Mouse (Mus musculus) olfactory bulb, adult 2 months (tissue): Measurements from ENCODE around the gene Tmem59. TPM values are rescaled to one million over a fixed set of nuclear protein-coding genes. Genes with fewer than 3 reads are reported as not detected.

Experiments used
- H3K27ac ChIP-seq: fragments of 200-500 bp; 2 replicates; pipeline ENCODE4 v1.5.1; 2012; ENCODE audit warnings: low read depth, low read length; ENCODE audit not compliant: insufficient read depth
- H3K4me1 ChIP-seq: fragments of 200-500 bp; 2 replicates; pipeline ENCODE4 v1.6.1; 2012; ENCODE audit warnings: low read length; ENCODE audit not compliant: control insufficient read depth, insufficient read depth
- H3K4me3 ChIP-seq: fragments of 200-500 bp; 2 replicates; pipeline ENCODE4 v1.5.1; 2012; ENCODE audit warnings: mild to moderate bottlenecking, low read depth, low read length, moderate library complexity; ENCODE audit not compliant: insufficient read depth
- CTCF ChIP-seq: fragments of 200-500 bp; IDR thresholded peaks from 2 replicates; pipeline ENCODE4 v1.5.1; 2012; ENCODE audit warnings: low read depth, mild to moderate bottlenecking, low read length, moderate library complexity; ENCODE audit not compliant: insufficient read depth
- POLR2A ChIP-seq: fragments of 200-500 bp; IDR thresholded peaks from 2 replicates; pipeline ENCODE4 v1.6.1; 2012; ENCODE audit warnings: mild to moderate bottlenecking, low read depth, low read length, moderate library complexity; ENCODE audit not compliant: insufficient read depth
- WGBS: fragments of 180-500 bp; shearing (Covaris S2); methylation state at CpG from one replicate; pipeline ENCODE4 v1.1.7; 2018; 5-methylcytosine and 5-hydroxymethylcytosine counted together
- polyA plus RNA-seq: library from polyadenylated mRNA; stranded (reverse); fragments of >200 nt; gene quantifications from 2 replicates; pipeline ENCODE4 v1.2.4, GENCODE M21; 2012; ENCODE audit warnings: low replicate concordance; ENCODE audit not compliant: missing spikeins, insufficient read depth, insufficient read length

Tmem59 gene
- polyA plus RNA-seq, 1 experiment = not detected

DNA sequence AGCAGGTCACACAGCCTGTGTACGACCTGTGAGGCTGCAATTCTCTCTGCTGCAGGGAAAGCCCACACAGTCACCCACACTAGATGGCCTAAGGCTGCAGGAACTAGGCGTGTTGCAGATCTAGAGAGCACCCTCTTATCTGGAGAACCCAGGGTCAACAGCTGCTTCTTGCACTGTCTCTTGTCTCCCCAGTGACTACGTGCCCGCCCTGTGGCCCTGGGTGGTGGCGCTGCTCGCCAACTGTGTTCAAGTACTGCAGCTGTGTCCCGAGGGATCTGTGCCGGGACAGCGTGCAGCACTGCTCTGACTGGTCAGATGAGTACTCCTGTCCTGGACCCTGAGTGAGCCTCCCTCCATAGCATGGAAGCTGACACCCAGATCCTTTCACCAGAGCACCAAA lies 39.4 kb downstream of the Tmem59 start:
- WGBS = 89% methylated on average over 9 of the region's 9 CpGs

GRCm38 (mm10) chr4:107221524-107221923 lies 43.3 kb downstream of the Tmem59 start:
- Histone ChIP-seq H3K4me3 (no peak overlapping the region), H3K4me1 (0 out of 2 replicates have a peak, but pooled peaks cover 2% of the 10 kb centered on the region), H3K27ac (no peak overlapping the region)
- TF ChIP-seq POLR2A (no peak), CTCF (no peak)
- 83% methylated on average over 5 of the region's 5 CpGs for WGBS

More for the DNA sequence above, 39.4 kb downstream of the Tmem59 start:
- no peak for TF ChIP-seq CTCF
- TF ChIP-seq POLR2A = no peak
- Histone ChIP-seq H3K27ac (no peak overlapping the region), H3K4me1 (no peaks in the 10 kb centered on the region), H3K4me3 (no peak overlapping the region)

DNA sequence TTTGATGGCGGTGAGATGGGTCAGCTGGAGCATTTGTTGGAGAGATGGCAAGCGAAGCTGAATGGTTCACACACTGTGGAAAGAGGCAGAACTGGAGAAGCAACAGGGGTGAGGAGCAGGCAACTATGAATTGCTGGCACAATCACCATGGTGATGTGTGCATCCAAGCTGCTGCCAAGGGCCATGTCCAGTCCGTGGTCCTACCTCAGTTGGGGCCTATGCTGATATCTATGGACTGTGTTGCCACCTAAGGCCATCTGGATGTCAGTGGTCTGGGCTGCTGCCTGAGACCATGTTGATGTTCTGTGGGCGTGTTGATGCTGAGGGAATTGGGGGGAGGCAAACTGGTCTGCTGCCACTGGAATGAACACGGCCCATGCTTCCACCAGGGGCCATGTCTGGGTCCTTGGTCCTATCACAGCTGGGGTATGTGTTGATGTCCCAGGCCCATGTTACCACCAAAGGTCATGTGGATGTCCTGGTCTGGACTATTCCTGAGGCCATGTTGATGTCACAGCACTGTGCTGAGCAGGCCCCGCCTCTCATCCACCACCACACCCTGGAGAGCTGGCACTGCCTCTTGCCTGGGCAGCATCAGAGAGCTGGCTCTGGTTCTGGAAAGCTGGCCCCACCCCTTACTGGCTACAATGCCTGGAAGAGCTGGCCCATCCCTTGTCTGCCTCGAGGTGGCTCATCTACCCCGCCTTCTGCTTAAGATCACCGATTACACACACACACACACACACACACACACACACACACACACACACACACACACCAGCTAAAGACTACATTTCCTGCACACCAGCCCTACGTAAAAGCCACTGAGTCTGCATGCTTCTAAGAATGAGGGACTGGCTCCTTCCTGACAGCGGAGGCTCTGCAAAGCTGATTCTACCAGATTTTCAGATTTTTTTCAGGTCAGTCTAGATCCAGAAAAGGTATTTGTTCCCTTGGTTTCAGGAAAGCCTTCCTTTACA lies 45.3 kb downstream of the Tmem59 start:
- TF ChIP-seq POLR2A (no peak), CTCF (no peak)
- Histone ChIP-seq H3K27ac (no peak overlapping the region), H3K4me1 (0 out of 2 replicates have a peak, but pooled peaks cover 2% of the 10 kb centered on the region), H3K4me3 (no peak overlapping the region)
- WGBS = 65% methylated on average over 11 of the region's 11 CpGs

DNA sequence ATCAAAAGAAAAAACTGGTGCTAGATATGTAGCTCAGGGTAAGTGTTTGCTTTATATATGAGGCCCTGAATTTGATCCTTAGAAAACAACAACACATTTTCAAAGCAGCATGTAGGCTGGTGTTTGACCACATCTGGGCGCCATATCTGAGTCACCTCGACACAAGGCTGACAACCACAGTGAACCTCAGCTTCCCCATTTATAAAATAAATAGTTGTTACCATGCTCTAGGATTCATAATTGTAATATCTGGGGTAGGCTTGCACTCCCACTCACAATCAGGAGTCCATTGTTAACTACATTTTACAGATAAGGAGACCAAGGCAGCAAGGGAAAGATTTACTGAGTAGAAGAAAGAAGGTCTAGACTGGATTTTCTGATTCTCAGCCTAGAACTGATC lies 48.1 kb downstream of the Tmem59 start:
- WGBS = 87% methylated on average over 2 of the region's 2 CpGs

DNA sequence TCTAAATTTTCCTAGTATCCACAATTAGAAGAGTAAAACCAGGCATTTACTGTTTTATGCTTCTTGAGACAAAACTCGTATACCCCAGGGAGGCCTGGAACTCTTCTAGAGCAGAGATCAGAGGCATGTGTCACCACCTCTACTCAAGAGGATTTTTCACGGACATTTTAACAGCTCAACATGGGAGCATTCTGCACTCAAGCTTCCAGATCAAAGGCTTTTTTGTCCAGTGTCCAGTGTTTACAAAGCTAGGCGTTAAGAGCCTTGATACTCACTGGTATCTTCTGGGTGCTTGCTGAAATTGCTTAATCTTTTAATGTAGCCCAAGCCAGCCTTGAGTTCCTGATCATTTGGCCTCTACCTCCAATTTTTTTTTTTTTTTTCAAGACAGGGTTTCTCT lies 54.0 kb downstream of the Tmem59 start:
- Histone ChIP-seq H3K4me1 (no peaks in the 10 kb centered on the region), H3K27ac (no peak overlapping the region), H3K4me3 (no peak overlapping the region)
- TF ChIP-seq CTCF = no peak
- no peak for TF ChIP-seq POLR2A
- WGBS = 66% methylated on average over 3 of the region's 3 CpGs

More for the DNA sequence above, 48.1 kb downstream of the Tmem59 start:
- Histone ChIP-seq H3K4me3 (no peak overlapping the region), H3K27ac (no peak overlapping the region), H3K4me1 (0 out of 2 replicates have a peak, but pooled peaks cover 2% of the 10 kb centered on the region)
- TF ChIP-seq CTCF (no peak), POLR2A (no peak)

- TF ChIP-seq POLR2A = no peak
- no peak for TF ChIP-seq CTCF
- 98% methylated on average over 2 of the region's 2 CpGs for WGBS
- no peaks in the 10 kb centered on the region for H3K4me1 ChIP-seq
- no peak overlapping the region for H3K4me3 ChIP-seq
- no peak overlapping the region for H3K27ac ChIP-seq
These were observed 60.1 kb downstream of the Tmem59 start for GRCm38 (mm10) chr4:107238253-107238652.

DNA sequence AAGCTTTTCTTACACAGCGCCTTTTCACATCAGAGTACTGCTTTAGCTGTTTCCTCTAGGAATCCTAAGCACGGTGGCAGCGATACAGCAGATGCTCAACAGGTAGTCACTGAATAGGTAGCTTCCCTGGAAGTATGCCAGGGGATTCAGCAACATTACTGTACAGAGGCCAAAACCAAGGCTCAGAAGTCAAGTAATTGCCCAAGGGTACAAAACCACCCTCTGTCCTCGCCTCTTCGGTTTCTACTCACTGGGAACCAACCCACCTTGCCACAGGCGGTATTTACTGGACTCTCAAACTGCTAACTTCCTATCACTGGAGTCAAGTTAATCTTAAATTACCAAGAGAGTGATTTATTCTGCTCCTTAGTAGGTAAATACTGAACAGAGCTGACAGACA lies 62.0 kb downstream of the Tmem59 start:
- H3K4me1 ChIP-seq = no peaks in the 10 kb centered on the region
- WGBS = 96% methylated on average over 6 of the region's 6 CpGs
- TF ChIP-seq CTCF (no peak), POLR2A (no peak)
- no peak overlapping the region for H3K4me3 ChIP-seq
- no peak overlapping the region for H3K27ac ChIP-seq

- Histone ChIP-seq H3K4me1 (peaks cover 7% of the 10 kb centered on the region), H3K27ac (no peak overlapping the region), H3K4me3 (no peak overlapping the region)
- WGBS = 68% methylated on average over 6 of the region's 6 CpGs
- TF ChIP-seq POLR2A (no peak), CTCF (no peak)
These were observed 65.5 kb downstream of the Tmem59 start for GRCm38 (mm10) chr4:107243365-107244333.
